Mouse (Mus musculus): ENCODE measurements around the gene Cct4. TPM values are rescaled to one million over a fixed set of nuclear protein-coding genes. Genes with fewer than 3 reads are reported as not detected.

Cct4 gene
- polyA plus RNA-seq, 1 experiment = 169 TPM

GRCm38 (mm10) chr11:23008824-23009200 is 18.5 kb downstream of the Cct4 start:
- DNase-seq (ENCODE audit: low read depth) = no peak

DNA sequence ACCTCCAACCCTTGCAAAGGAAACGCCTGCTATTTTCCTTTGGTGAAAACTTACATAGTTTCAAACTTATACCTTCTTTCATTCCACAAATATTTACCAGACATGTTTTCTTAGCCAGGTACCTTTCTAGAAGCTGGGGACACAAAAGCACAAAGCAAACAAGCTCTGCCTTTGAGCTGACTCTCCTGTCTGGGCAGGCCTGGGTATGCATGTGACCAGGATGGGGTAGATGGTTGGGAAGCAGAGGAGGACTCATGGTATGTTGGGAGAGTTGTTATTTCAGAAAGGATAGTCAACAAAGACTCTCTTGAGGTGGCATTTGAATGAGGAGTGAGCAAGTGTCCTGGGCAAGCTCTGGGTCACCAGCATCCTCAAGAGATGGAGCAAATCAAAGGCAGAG is 22.8 kb downstream of the Cct4 start:
- DNase-seq (ENCODE audit: low read depth) = no peak
- TF ChIP-seq POLR2A (IDR thresholded peaks at IDR 0.05; ENCODE audit: borderline replicate concordance, extremely low read depth, insufficient read depth, insufficient read length, poor library complexity, severe bottlenecking) = no peak
- no peak for TF ChIP-seq CTCF (IDR thresholded peaks at IDR 0.05; ENCODE audit: borderline replicate concordance, extremely low read depth, insufficient read depth, insufficient read length)

More at GRCm38 (mm10) chr11:23008824-23009200, 18.5 kb downstream of the Cct4 start:
- TF ChIP-seq CTCF (IDR thresholded peaks at IDR 0.05; ENCODE audit: borderline replicate concordance, extremely low read depth, insufficient read depth, insufficient read length) = no peak
- TF ChIP-seq POLR2A (IDR thresholded peaks at IDR 0.05; ENCODE audit: borderline replicate concordance, extremely low read depth, insufficient read depth, insufficient read length, poor library complexity, severe bottlenecking) = no peak

GRCm38 (mm10) chr11:23013580-23014294 is 23.4 kb downstream of the Cct4 start:
- no peak for DNase-seq (ENCODE audit: low read depth)
- TF ChIP-seq CTCF (IDR thresholded peaks at IDR 0.05; ENCODE audit: borderline replicate concordance, extremely low read depth, insufficient read depth, insufficient read length) = peak; percentile 38; the same call in 1 of the 2 replicates
- TF ChIP-seq POLR2A (IDR thresholded peaks at IDR 0.05; ENCODE audit: borderline replicate concordance, extremely low read depth, insufficient read depth, insufficient read length, poor library complexity, severe bottlenecking) = no peak

DNA sequence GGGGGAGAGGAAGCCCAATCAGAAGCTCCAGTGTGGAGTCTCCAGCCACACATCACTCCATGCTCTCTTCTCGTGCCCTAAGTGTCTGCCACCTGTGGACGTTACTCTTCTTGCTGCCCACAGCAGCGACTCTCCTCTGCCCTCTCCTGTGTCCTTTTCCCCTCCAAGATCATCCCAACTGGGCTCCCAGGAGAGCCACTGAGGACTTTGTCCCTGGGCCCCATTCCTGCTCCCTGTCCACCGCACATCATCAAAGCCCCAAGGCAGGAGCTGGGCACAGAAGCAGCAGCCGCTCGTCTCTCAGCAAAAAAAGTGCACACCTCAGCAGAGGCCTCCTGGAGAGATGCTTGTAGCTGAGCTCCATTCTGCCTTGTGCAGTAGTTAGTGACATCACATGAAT is 24.7 kb downstream of the Cct4 start:
- TF ChIP-seq POLR2A (IDR thresholded peaks at IDR 0.05; ENCODE audit: borderline replicate concordance, extremely low read depth, insufficient read depth, insufficient read length, poor library complexity, severe bottlenecking) = no peak
- TF ChIP-seq CTCF (IDR thresholded peaks at IDR 0.05; ENCODE audit: borderline replicate concordance, extremely low read depth, insufficient read depth, insufficient read length) = no peak
- no peak for DNase-seq (ENCODE audit: low read depth)

DNA sequence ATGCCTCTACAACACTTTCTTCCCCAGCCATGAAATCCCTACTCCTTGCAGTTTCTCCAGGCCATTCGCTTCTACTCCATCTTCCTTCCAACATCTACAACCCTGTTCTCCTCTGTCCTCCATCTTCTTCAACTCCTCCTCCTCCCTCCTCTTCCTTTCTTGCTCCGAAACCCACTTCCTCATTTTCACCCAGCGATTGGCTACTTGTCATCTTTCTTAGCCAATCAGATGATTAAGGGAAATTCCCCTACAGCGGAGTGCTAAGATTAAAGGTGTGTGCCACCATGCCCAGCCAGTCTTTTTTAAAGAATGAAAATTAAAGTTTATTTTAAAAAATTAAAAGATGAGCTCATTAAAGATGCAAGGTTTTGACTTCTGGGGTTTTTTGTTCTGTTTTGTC is 27.6 kb downstream of the Cct4 start:
- DNase-seq (ENCODE audit: low read depth) = no peak
- TF ChIP-seq POLR2A (IDR thresholded peaks at IDR 0.05; ENCODE audit: borderline replicate concordance, extremely low read depth, insufficient read depth, insufficient read length, poor library complexity, severe bottlenecking) = no peak

DNA sequence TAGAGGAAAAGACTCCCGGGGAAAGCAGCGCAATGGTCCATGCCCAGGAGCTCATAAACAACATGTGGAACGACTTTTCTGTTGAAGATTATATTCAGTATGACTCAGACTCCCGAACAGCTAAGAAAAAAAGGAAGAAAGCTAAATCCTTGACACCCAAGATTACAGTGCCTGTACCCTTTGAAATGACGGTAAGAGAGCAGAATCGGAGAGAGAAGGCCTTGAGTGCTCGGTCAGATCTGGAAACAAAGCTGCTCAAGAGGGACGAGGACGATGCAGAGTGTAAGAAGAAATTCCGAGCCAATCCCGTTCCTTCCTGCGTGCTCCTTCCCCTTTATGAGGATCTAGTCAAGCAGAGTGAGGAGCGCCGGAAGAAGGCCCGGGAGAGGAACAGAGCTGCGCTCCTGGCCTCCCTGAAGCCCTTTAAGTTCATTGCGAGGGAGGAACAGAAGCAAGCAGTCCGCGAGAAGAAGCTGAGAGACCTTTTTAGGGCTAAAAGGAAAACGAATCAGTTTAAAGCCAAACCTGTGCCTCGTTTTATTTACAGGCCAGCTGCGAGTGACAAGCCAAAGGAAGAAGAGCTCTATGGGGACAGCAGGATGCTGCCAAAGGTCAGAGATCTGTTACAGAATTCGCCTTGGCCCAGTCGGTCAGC is 29.9 kb downstream of the Cct4 start:
- DNase-seq (ENCODE audit: low read depth) = no peak
- TF ChIP-seq CTCF (IDR thresholded peaks at IDR 0.05; ENCODE audit: borderline replicate concordance, extremely low read depth, insufficient read depth, insufficient read length) = no peak
- no peak for TF ChIP-seq POLR2A (IDR thresholded peaks at IDR 0.05; ENCODE audit: borderline replicate concordance, extremely low read depth, insufficient read depth, insufficient read length, poor library complexity, severe bottlenecking)

GRCm38 (mm10) chr11:23020841-23021240 is 30.5 kb downstream of the Cct4 start:
- no peak for TF ChIP-seq CTCF (IDR thresholded peaks at IDR 0.05; ENCODE audit: borderline replicate concordance, extremely low read depth, insufficient read depth, insufficient read length)
- TF ChIP-seq POLR2A (IDR thresholded peaks at IDR 0.05; ENCODE audit: borderline replicate concordance, extremely low read depth, insufficient read depth, insufficient read length, poor library complexity, severe bottlenecking) = no peak
- DNase-seq (ENCODE audit: low read depth) = no peak

DNA sequence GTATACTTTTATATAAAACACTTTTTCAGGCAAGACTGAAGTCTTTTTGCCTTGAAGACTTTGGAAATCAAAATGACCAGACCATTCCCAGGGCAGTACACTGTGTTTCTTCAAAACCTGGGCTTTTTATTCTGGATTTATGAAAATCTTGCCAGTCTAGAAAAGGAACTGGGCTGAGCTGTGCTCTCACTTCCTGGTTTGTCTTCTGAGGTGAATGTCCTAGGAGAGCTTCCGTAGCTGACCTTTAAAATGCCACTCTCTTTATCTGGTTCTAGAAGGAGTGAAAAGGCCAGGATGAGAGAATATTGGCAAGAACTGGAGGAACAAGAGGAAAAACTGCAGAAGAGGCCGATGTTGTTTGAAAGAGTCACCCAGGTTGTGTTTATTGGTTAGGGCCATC is 32.8 kb downstream of the Cct4 start:
- no peak for DNase-seq (ENCODE audit: low read depth)
- TF ChIP-seq CTCF (IDR thresholded peaks at IDR 0.05; ENCODE audit: borderline replicate concordance, extremely low read depth, insufficient read depth, insufficient read length) = no peak
- TF ChIP-seq POLR2A (IDR thresholded peaks at IDR 0.05; ENCODE audit: borderline replicate concordance, extremely low read depth, insufficient read depth, insufficient read length, poor library complexity, severe bottlenecking) = no peak

- TF ChIP-seq CTCF (IDR thresholded peaks at IDR 0.05; ENCODE audit: borderline replicate concordance, extremely low read depth, insufficient read depth, insufficient read length) = no peak
- no peak for TF ChIP-seq POLR2A (IDR thresholded peaks at IDR 0.05; ENCODE audit: borderline replicate concordance, extremely low read depth, insufficient read depth, insufficient read length, poor library complexity, severe bottlenecking)
- no peak for DNase-seq (ENCODE audit: low read depth)
Observed at GRCm38 (mm10) chr11:23024169-23024568, 33.9 kb downstream of the Cct4 start.

DNA sequence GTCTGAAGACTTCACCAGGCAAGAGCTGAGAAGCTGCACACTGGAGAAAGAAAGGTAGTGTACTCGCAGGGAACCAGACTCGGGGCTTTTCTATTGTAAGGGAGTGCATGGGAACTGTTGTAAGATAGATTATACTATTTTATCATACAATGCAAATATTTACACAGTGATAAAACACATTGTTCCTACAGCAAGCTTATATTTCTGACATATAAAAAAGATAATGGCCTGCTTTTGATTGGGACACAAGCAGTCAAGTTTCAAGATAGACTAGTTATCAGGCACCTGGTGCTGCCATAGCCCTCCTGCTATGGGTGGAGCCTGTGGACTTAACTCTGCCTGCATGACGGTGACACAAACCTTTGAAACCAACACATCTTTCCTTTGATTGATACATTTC is 38.6 kb downstream of the Cct4 start:
- TF ChIP-seq POLR2A (IDR thresholded peaks at IDR 0.05; ENCODE audit: borderline replicate concordance, extremely low read depth, insufficient read depth, insufficient read length, poor library complexity, severe bottlenecking) = no peak
- no peak for TF ChIP-seq CTCF (IDR thresholded peaks at IDR 0.05; ENCODE audit: borderline replicate concordance, extremely low read depth, insufficient read depth, insufficient read length)
- no peak for DNase-seq (ENCODE audit: low read depth)

DNA sequence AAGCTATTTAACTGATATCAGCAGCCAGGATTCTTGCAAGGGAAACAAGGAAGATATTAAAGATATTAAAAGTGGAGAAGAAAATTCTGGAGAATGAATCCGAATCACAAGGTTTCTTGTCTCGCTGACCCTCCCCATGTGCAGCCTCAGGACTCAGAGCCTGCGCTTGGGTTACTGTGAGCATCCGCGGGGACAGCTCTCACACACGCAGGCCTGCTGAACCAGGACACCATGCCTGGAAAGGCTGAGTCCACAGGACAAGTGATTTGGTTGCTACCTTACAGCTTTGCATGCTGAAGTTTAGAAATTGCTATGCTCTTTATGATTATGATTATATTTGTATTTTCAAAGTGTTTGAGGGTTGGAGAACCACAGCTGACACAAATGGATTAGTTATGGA is 39.1 kb downstream of the Cct4 start:
- DNase-seq (ENCODE audit: low read depth) = no peak
- no peak for TF ChIP-seq CTCF (IDR thresholded peaks at IDR 0.05; ENCODE audit: borderline replicate concordance, extremely low read depth, insufficient read depth, insufficient read length)
- TF ChIP-seq POLR2A (IDR thresholded peaks at IDR 0.05; ENCODE audit: borderline replicate concordance, extremely low read depth, insufficient read depth, insufficient read length, poor library complexity, severe bottlenecking) = no peak

DNA sequence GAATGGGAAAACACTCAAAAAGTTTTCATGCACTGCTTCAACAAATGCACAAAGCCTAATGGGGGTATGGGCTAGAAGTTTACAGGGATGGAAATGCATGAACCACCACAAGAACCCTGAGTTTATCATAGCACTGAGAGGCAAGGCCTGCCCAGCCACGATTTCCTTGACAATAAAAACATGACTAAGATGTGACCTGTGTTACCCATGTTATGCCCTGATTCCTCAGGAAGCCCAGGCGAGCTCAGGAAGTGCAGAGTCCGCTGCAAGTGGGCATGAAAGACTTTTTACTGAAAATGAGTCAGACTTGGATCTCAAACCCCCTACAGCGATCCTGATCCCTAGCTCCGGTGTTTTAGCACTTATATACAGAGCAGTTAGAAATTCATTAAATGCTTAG is 56.9 kb downstream of the Cct4 start:
- DNase-seq (ENCODE audit: low read depth) = no peak
- TF ChIP-seq CTCF (IDR thresholded peaks at IDR 0.05; ENCODE audit: borderline replicate concordance, extremely low read depth, insufficient read depth, insufficient read length) = no peak

All from brain, embryonic 14.5 days (tissue).